Mouse (Mus musculus): ENCODE measurements around the gene Lamc1. TPM values are rescaled to one million over a fixed set of nuclear protein-coding genes. Genes with fewer than 3 reads are reported as not detected.

Gene Lamc1
- polyA plus RNA-seq, 1 experiment from 2014 or later: 106 TPM

GRCm38 (mm10) chr1:153333296-153334121 lies 923 bp upstream of the Lamc1 start:
- H3K36me3 ChIP-seq (ENCODE audit: insufficient read depth, low read length): no peaks in the 10 kb centered on the region
- peak overlapping the region; percentile 95 for H3K27ac ChIP-seq (ENCODE audit: low read length)
- peak overlapping the region; percentile 86; the same call in 1 of the 2 replicates for H3K9ac ChIP-seq (replicated peaks; ENCODE audit: low read depth)
- H3K4me3 ChIP-seq (ENCODE audit: low read depth, low read length): peak overlapping the region; percentile 89
- no peaks in the 10 kb centered on the region for H3K27me3 ChIP-seq (replicated peaks; ENCODE audit: insufficient read depth, low read length)
- ATAC-seq (peak; percentile 39), DNase-seq (ENCODE audit: low spot score) (peak; percentile 79)
- peaks cover 9% of the 10 kb centered on the region; the same call in 1 of the 2 replicates for H3K4me1 ChIP-seq (ENCODE audit: insufficient read depth, low read depth, low read length)
- peak; percentile 36; the same call in 1 of the 2 replicates for TF ChIP-seq EP300 (IDR thresholded peaks at IDR 0.05)
- TF ChIP-seq CTCF (IDR thresholded peaks at IDR 0.05): 0 out of 2 replicates have a peak, but pooled peaks have one; percentile 12
- H3K9me3 ChIP-seq (ENCODE audit: low read length): no peaks in the 10 kb centered on the region
- peak overlapping the region; percentile 79 for H3K4me2 ChIP-seq (replicated peaks; ENCODE audit: low read depth, low read length)
- WGBS: 2% methylated on average over 22 of the region's 22 CpGs

GRCm38 (mm10) chr1:153331796-153332443 lies 666 bp downstream of the Lamc1 start:
- H3K4me1 ChIP-seq (ENCODE audit: insufficient read depth, low read depth, low read length): peaks cover 9% of the 10 kb centered on the region; the same call in 1 of the 2 replicates
- H3K4me2 ChIP-seq (replicated peaks; ENCODE audit: low read depth, low read length): peak overlapping the region; percentile 79
- under 1% methylated on average over 42 of the region's 42 CpGs for WGBS
- H3K27me3 ChIP-seq (replicated peaks; ENCODE audit: insufficient read depth, low read length): no peaks in the 10 kb centered on the region
- H3K9ac ChIP-seq (replicated peaks; ENCODE audit: low read depth): peak overlapping the region; percentile 86
- ATAC-seq (peak; percentile 37), DNase-seq (ENCODE audit: low spot score) (peak; percentile 77)
- H3K36me3 ChIP-seq (ENCODE audit: insufficient read depth, low read length): no peaks in the 10 kb centered on the region
- H3K4me3 ChIP-seq (ENCODE audit: low read depth, low read length): peak overlapping the region; percentile 89
- H3K9me3 ChIP-seq (ENCODE audit: low read length): no peaks in the 10 kb centered on the region
- TF ChIP-seq CTCF (IDR thresholded peaks at IDR 0.05) (peak; percentile 75), EP300 (IDR thresholded peaks at IDR 0.05) (no peak)
- H3K27ac ChIP-seq (ENCODE audit: low read length): peak overlapping the region; percentile 95

GRCm38 (mm10) chr1:153331206-153331605 lies 1.4 kb downstream of the Lamc1 start:
- TF ChIP-seq EP300 (IDR thresholded peaks at IDR 0.05) (no peak), CTCF (IDR thresholded peaks at IDR 0.05) (no peak)
- H3K9me3 ChIP-seq (ENCODE audit: low read length): no peaks in the 10 kb centered on the region
- no peaks in the 10 kb centered on the region for H3K36me3 ChIP-seq (ENCODE audit: insufficient read depth, low read length)
- no peaks in the 10 kb centered on the region for H3K27me3 ChIP-seq (replicated peaks; ENCODE audit: insufficient read depth, low read length)
- H3K9ac ChIP-seq (replicated peaks; ENCODE audit: low read depth): peak overlapping the region; percentile 86
- peak overlapping the region; percentile 79 for H3K4me2 ChIP-seq (replicated peaks; ENCODE audit: low read depth, low read length)
- DNase-seq (ENCODE audit: low spot score) (no peak), ATAC-seq (no peak)
- 2% methylated on average over 4 of the region's 4 CpGs for WGBS
- H3K4me1 ChIP-seq (ENCODE audit: insufficient read depth, low read depth, low read length): peaks cover 9% of the 10 kb centered on the region; the same call in 1 of the 2 replicates
- H3K27ac ChIP-seq (ENCODE audit: low read length): peak overlapping the region; percentile 95
- H3K4me3 ChIP-seq (ENCODE audit: low read depth, low read length): peak overlapping the region; percentile 89

DNA sequence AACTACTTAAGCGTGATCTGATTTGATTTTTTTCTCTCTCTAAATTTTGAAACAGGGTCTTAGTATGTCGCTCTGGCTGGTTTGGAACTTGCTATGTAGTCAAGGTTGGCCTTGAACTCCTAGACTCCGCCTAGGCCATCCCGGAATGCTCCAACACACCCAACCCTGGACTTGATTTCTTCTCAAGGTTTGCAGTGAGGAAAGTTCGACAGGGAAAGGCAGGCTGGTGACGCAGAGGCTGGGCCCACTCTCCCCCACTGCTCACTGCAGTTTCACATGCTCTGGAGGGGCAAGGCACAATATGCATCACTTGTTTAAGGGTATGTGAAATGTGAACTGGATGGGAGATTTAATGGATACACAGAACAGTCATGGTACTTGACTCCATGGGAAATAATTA lies 3.3 kb downstream of the Lamc1 start:
- ATAC-seq (no peak), DNase-seq (ENCODE audit: low spot score) (no peak)
- no peaks in the 10 kb centered on the region for H3K36me3 ChIP-seq (ENCODE audit: insufficient read depth, low read length)
- TF ChIP-seq CTCF (IDR thresholded peaks at IDR 0.05) (no peak), EP300 (IDR thresholded peaks at IDR 0.05) (no peak)
- peaks cover 13% of the 10 kb centered on the region; the same call in 1 of the 2 replicates for H3K4me1 ChIP-seq (ENCODE audit: insufficient read depth, low read depth, low read length)
- H3K27ac ChIP-seq (ENCODE audit: low read length): no peak overlapping the region
- no peak overlapping the region; the same call in 1 of the 2 replicates for H3K9ac ChIP-seq (replicated peaks; ENCODE audit: low read depth)
- WGBS: 58% methylated on average over 6 of the region's 6 CpGs
- H3K4me2 ChIP-seq (replicated peaks; ENCODE audit: low read depth, low read length): peak overlapping the region; percentile 79
- no peaks in the 10 kb centered on the region for H3K27me3 ChIP-seq (replicated peaks; ENCODE audit: insufficient read depth, low read length)
- no peak overlapping the region for H3K4me3 ChIP-seq (ENCODE audit: low read depth, low read length)
- H3K9me3 ChIP-seq (ENCODE audit: low read length): no peaks in the 10 kb centered on the region

DNA sequence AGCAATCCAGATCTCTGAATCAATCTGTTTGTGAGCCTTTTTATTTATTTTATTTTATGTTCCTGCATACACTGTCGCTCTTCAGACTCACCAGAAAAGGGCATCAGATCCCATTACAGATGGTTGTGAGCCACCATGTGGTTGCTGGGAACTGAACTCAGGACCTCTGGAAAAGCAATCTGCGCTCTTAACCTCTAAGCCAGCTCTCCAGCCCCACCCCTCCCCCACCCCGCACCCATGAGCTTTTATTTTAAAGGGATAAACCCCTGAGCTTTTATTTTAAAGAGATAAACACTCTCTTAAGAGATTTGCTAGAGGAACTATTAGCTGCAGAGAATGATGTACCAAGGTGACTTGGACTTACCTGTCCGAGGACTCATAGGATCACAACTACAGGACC lies 5.5 kb downstream of the Lamc1 start:
- no peak for DNase-seq (ENCODE audit: low spot score)

GRCm38 (mm10) chr1:153326226-153326625 lies 6.4 kb downstream of the Lamc1 start:
- Histone ChIP-seq H3K9ac (replicated peaks; ENCODE audit: low read depth) (no peak overlapping the region), H3K9me3 (ENCODE audit: low read length) (no peaks in the 10 kb centered on the region), H3K4me3 (ENCODE audit: low read depth, low read length) (no peak overlapping the region), H3K36me3 (ENCODE audit: insufficient read depth, low read length) (no peaks in the 10 kb centered on the region), H3K27me3 (replicated peaks; ENCODE audit: insufficient read depth, low read length) (no peaks in the 10 kb centered on the region), H3K4me1 (ENCODE audit: insufficient read depth, low read depth, low read length) (peaks cover 13% of the 10 kb centered on the region; the same call in 1 of the 2 replicates), H3K27ac (ENCODE audit: low read length) (no peak overlapping the region), H3K4me2 (replicated peaks; ENCODE audit: low read depth, low read length) (no peak overlapping the region)
- 55% methylated on average over 7 of the region's 7 CpGs for WGBS
- ATAC-seq (no peak), DNase-seq (ENCODE audit: low spot score) (no peak)
- TF ChIP-seq EP300 (IDR thresholded peaks at IDR 0.05) (no peak), CTCF (IDR thresholded peaks at IDR 0.05) (no peak)

More for the DNA sequence above, 5.5 kb downstream of the Lamc1 start:
- no peak overlapping the region for H3K27ac ChIP-seq (ENCODE audit: low read length)
- H3K27me3 ChIP-seq (replicated peaks; ENCODE audit: insufficient read depth, low read length): no peaks in the 10 kb centered on the region
- peaks cover 13% of the 10 kb centered on the region; the same call in 1 of the 2 replicates for H3K4me1 ChIP-seq (ENCODE audit: insufficient read depth, low read depth, low read length)
- no peaks in the 10 kb centered on the region for H3K36me3 ChIP-seq (ENCODE audit: insufficient read depth, low read length)
- 73% methylated on average over 4 of the region's 4 CpGs for whole genome bisulfite sequencing
- no peak overlapping the region for H3K9ac ChIP-seq (replicated peaks; ENCODE audit: low read depth)
- H3K9me3 ChIP-seq (ENCODE audit: low read length): no peaks in the 10 kb centered on the region
- ATAC-seq: no peak
- no peak overlapping the region for H3K4me3 ChIP-seq (ENCODE audit: low read depth, low read length)
- no peak overlapping the region for H3K4me2 ChIP-seq (replicated peaks; ENCODE audit: low read depth, low read length)
- TF ChIP-seq CTCF (IDR thresholded peaks at IDR 0.05): no peak
- TF ChIP-seq EP300 (IDR thresholded peaks at IDR 0.05): no peak
